30 mouse cellular contexts compared by ENCODE assay signal in genomic region chr1:87589980-87590379, GRCm38 (mm10). TPM values are rescaled to one million over a fixed set of nuclear protein-coding genes. Genes with fewer than 3 reads are reported as not detected.
DNase-seq lines count a peak whose midpoint lies in the region; ATAC-seq and TF ChIP-seq lines count a peak whose summit lies in the region.
"Had no signal": no experiment of that assay in that cellular context is flagged by ENCODE, and none has a peak within 500 bp of the region (broad histone marks: within the 10 kb centered on the region; RNA-seq: fewer than 3 reads in every experiment).

No protein-coding gene starts in this region.

- H3K4me1 ChIP-seq in lung, postnatal 0 days (ENCODE audit: insufficient read depth, low read depth, low read length) = no peaks in the 10 kb centered on the region
- H3K4me1 ChIP-seq: embryonic facial prominence, embryonic 13.5 days; forebrain, embryonic 10.5 days; forebrain, embryonic 15.5 days; heart, embryonic 12.5 days; kidney, embryonic 15.5 days; limb, embryonic 13.5 days; midbrain, embryonic 13.5 days; neural tube, embryonic 13.5 days had no signal

- ATAC-seq in lung, postnatal 0 days = peak; percentile 80
- ATAC-seq: forebrain, embryonic 15.5 days; midbrain, embryonic 13.5 days; Patski had no signal

- intact Hi-C loops in left cerebral cortex, adult 2 months (cut with DNase I) = loop anchor here (1.0 to 5.0 kb wide), 4 partner anchors 15 to 132 kb away; partner anchors contain the start of gene Neu2

- 73% methylated on average over 8 of the region's 8 CpGs for WGBS in lung, postnatal 0 days

- H3K9me3 ChIP-seq in lung, postnatal 0 days (ENCODE audit: low read length) = no peaks in the 10 kb centered on the region
- H3K9me3 ChIP-seq: embryonic facial prominence, embryonic 13.5 days; forebrain, embryonic 10.5 days; forebrain, embryonic 15.5 days; heart, embryonic 12.5 days; kidney, embryonic 15.5 days; limb, embryonic 13.5 days; midbrain, embryonic 13.5 days; neural tube, embryonic 13.5 days had no signal

- H3K4me3 ChIP-seq in left cerebral cortex, adult 2 months = no peak overlapping the region
- no peak overlapping the region for H3K4me3 ChIP-seq in lung, postnatal 0 days (ENCODE audit: low read depth, low read length)
- H3K4me3 ChIP-seq: embryonic facial prominence, embryonic 13.5 days; forebrain, embryonic 10.5 days; forebrain, embryonic 15.5 days; heart, adult 2 months; heart, embryonic 12.5 days; kidney, embryonic 15.5 days; limb, embryonic 13.5 days; midbrain, embryonic 13.5 days; neural tube, embryonic 13.5 days had no signal

- TF ChIP-seq CTCF in left cerebral cortex, adult 2 months (IDR thresholded peaks at IDR 0.05) = no peak
- TF ChIP-seq CTCF in lung, postnatal 0 days (IDR thresholded peaks at IDR 0.05) = 0 out of 2 replicates have a peak, but pooled peaks have one; percentile 13

- no peaks in the 10 kb centered on the region for H3K36me3 ChIP-seq in lung, postnatal 0 days (ENCODE audit: insufficient read depth, low read length)
- H3K36me3 ChIP-seq: embryonic facial prominence, embryonic 13.5 days; forebrain, embryonic 10.5 days; forebrain, embryonic 15.5 days; heart, embryonic 12.5 days; kidney, embryonic 15.5 days; limb, embryonic 13.5 days; midbrain, embryonic 13.5 days; neural tube, embryonic 13.5 days had no signal

- no peaks in the 10 kb centered on the region for H3K27me3 ChIP-seq in lung, postnatal 0 days (replicated peaks; ENCODE audit: insufficient read depth, low read length)
- H3K27me3 ChIP-seq: CH12.LX; embryonic facial prominence, embryonic 13.5 days; forebrain, embryonic 15.5 days; heart, embryonic 12.5 days; kidney, embryonic 15.5 days; limb, embryonic 13.5 days; midbrain, embryonic 13.5 days; neural tube, embryonic 13.5 days; Patski had no signal

- H3K27ac ChIP-seq in left cerebral cortex, adult 2 months = peak overlapping the region; percentile 47
- H3K27ac ChIP-seq in lung, postnatal 0 days (ENCODE audit: low read length) = no peak overlapping the region
- H3K27ac ChIP-seq: embryonic facial prominence, embryonic 13.5 days; forebrain, embryonic 10.5 days; forebrain, embryonic 15.5 days; heart, adult 2 months; hindbrain, embryonic 14.5 days; kidney, embryonic 15.5 days; limb, embryonic 13.5 days; macrophage; midbrain, embryonic 13.5 days; neural tube, embryonic 13.5 days had no signal

- no peak for DNase-seq in left cerebral cortex, adult 2 months (ENCODE audit: extremely low spot score in 1 of 2, low spot score in 2 of 2)
- DNase-seq in left cerebral cortex, adult 11 months (ENCODE audit: low spot score) = no peak
- peak; percentile 47 for DNase-seq in lung, postnatal 0 days (ENCODE audit: low spot score)
- peak; percentile 30 to 63 for DNase-seq in lung, postnatal 4 days
- no peak for DNase-seq in kidney, postnatal 4 days
- no peak for DNase-seq in retina, postnatal 1 day
- no peak for DNase-seq in cerebellum, postnatal 10 days
- DNase-seq: adrenal gland, postnatal 10 days; cerebellum, adult 9-10 months; heart, adult 2 months; heart, postnatal 4 days; kidney, adult 18-20 months; kidney, postnatal 25 days; right cerebral cortex, postnatal 14 days; thymus, adult 18-20 months; thymus, postnatal 25 days had no signal

- H3K4me2 ChIP-seq in lung, postnatal 0 days (replicated peaks; ENCODE audit: low read depth, low read length) = no peak overlapping the region
- H3K4me2 ChIP-seq: embryonic facial prominence, embryonic 13.5 days; forebrain, embryonic 15.5 days; heart, embryonic 12.5 days; hindbrain, embryonic 14.5 days; kidney, embryonic 15.5 days; limb, embryonic 13.5 days; liver, embryonic 11.5 days; midbrain, embryonic 13.5 days; neural tube, embryonic 13.5 days had no signal

- H3K9ac ChIP-seq in lung, postnatal 0 days (replicated peaks; ENCODE audit: low read depth) = no peak overlapping the region
- H3K9ac ChIP-seq: embryonic facial prominence, embryonic 13.5 days; forebrain, embryonic 15.5 days; heart, embryonic 12.5 days; hindbrain, embryonic 14.5 days; kidney, embryonic 15.5 days; limb, embryonic 13.5 days; midbrain, embryonic 13.5 days; neural tube, embryonic 13.5 days had no signal

- no peak for TF ChIP-seq EP300 in lung, postnatal 0 days (IDR thresholded peaks at IDR 0.05)

RNA-seq across cellular contexts. Expression of gene Ngef, which starts 16.3 kb away (rescaled TPM):
- 100 to 1,000 TPM; 347 to 364 TPM for total RNA-seq in left cerebral cortex, adult 2 months (2021)
- 3.8 and 5.9 TPM in 2 replicates for polyA plus RNA-seq in lung, postnatal 0 days (2015; fragmentation: Nextera tagmentation; extraction: Ambion mirVana)
- total RNA-seq: CH12.LX; megakaryocyte-erythroid progenitor cell, adult 5-6 weeks had no signal
- polyA plus RNA-seq: macrophage had no signal

RNA-seq across cellular contexts. Expression of gene Inpp5d, which starts 30.1 kb away (rescaled TPM):
- total RNA-seq in left cerebral cortex, adult 2 months (2021) = 10 to 100 TPM; 16.7 to 20.1 TPM
- 13.5 and 13.6 TPM in 2 replicates for polyA plus RNA-seq in lung, postnatal 0 days (2015; fragmentation: Nextera tagmentation; extraction: Ambion mirVana)

Comparison
In these comparisons a context has a peak if more than half of its experiments do, and no peak if none do; other contexts are left out.
1. DNase-seq: peak in lung, postnatal 0 days (single experiment) and lung, postnatal 4 days (2 of 2); none in left cerebral cortex, adult 2 months (0 of 2), left cerebral cortex, adult 11 months (single experiment), kidney, postnatal 4 days (0 of 2), retina, postnatal 1 day (single experiment) and cerebellum, postnatal 10 days (0 of 2).